Mouse (Mus musculus) testis, postnatal 14 days (tissue): ENCODE results near the gene Lamtor4.

ENCODE experiments used
- DNase-seq: peaks from one replicate; pipeline ENCODE4 v3.0.0; 2021; ENCODE audit warnings: low spot score

Lamtor4 gene

GRCm38 (mm10) chr5:138299613-138300012, 44.3 kb downstream of the Lamtor4 start:
- DNase-seq, result no peak
